Mouse (Mus musculus): ENCODE measurements around the gene Lrrc8c. TPM values are rescaled to one million over a fixed set of nuclear protein-coding genes. Genes with fewer than 3 reads are reported as not detected.
"Not testable (repeated sequence)": the region's sequence is repeated elsewhere in the genome, so short reads cannot be mapped to it uniquely, and the experiment has no call there.

Lrrc8c gene
- polyA plus RNA-seq, 1 experiment from 2014 or later = 21.4 TPM

GRCm38 (mm10) chr5:105632066-105632465 lies 112.9 kb downstream of the Lrrc8c start:
- Histone ChIP-seq H3K4me3 (ENCODE audit: low read depth, low read length) (no peak overlapping the region), H3K4me1 (ENCODE audit: control insufficient read depth, insufficient read depth, low read length) (no peaks in the 10 kb centered on the region), H3K4me2 (replicated peaks; ENCODE audit: low read depth, low read length) (no peak overlapping the region), H3K27me3 (ENCODE audit: control insufficient read depth, insufficient read depth, low read length) (no peaks in the 10 kb centered on the region), H3K9me3 (ENCODE audit: control insufficient read depth, low read depth, low read length) (no peaks in the 10 kb centered on the region), H3K27ac (ENCODE audit: low read length) (no peak overlapping the region), H3K36me3 (ENCODE audit: control insufficient read depth, insufficient read depth, low read length) (no peaks in the 10 kb centered on the region), H3K9ac (replicated peaks; ENCODE audit: low read depth, low read length) (no peak overlapping the region)
- WGBS = 87% methylated on average over 10 of the region's 10 CpGs
- ATAC-seq (ENCODE audit: insufficient number of reproducible peaks, insufficient read depth, low FRiP score, low read depth) = no peak

- WGBS = 87% methylated on average over 6 of the region's 6 CpGs
- no peak for ATAC-seq (ENCODE audit: insufficient number of reproducible peaks, insufficient read depth, low FRiP score, low read depth)
- H3K9me3 ChIP-seq (ENCODE audit: control insufficient read depth, low read depth, low read length) = no peaks in the 10 kb centered on the region
Observed at GRCm38 (mm10) chr5:105635576-105635975, 116.4 kb downstream of the Lrrc8c start.

GRCm38 (mm10) chr5:105636484-105637191 lies 117.5 kb downstream of the Lrrc8c start:
- no peak overlapping the region for H3K27ac ChIP-seq (ENCODE audit: low read length)
- H3K4me2 ChIP-seq (replicated peaks; ENCODE audit: low read depth, low read length) = no peak overlapping the region
- ATAC-seq (ENCODE audit: insufficient number of reproducible peaks, insufficient read depth, low FRiP score, low read depth) = no peak
- WGBS = 74% methylated on average over 11 of the region's 11 CpGs
- no peak overlapping the region for H3K4me3 ChIP-seq (ENCODE audit: low read depth, low read length)
- H3K36me3 ChIP-seq (ENCODE audit: control insufficient read depth, insufficient read depth, low read length) = no peaks in the 10 kb centered on the region
- H3K9ac ChIP-seq (replicated peaks; ENCODE audit: low read depth, low read length) = no peak overlapping the region
- H3K4me1 ChIP-seq (ENCODE audit: control insufficient read depth, insufficient read depth, low read length) = no peaks in the 10 kb centered on the region
- no peaks in the 10 kb centered on the region for H3K9me3 ChIP-seq (ENCODE audit: control insufficient read depth, low read depth, low read length)
- no peaks in the 10 kb centered on the region for H3K27me3 ChIP-seq (ENCODE audit: control insufficient read depth, insufficient read depth, low read length)

More at GRCm38 (mm10) chr5:105635576-105635975, 116.4 kb downstream of the Lrrc8c start:
- no peak overlapping the region for H3K4me2 ChIP-seq (replicated peaks; ENCODE audit: low read depth, low read length)
- H3K4me1 ChIP-seq (ENCODE audit: control insufficient read depth, insufficient read depth, low read length) = no peaks in the 10 kb centered on the region
- no peak overlapping the region for H3K9ac ChIP-seq (replicated peaks; ENCODE audit: low read depth, low read length)
- no peak overlapping the region for H3K4me3 ChIP-seq (ENCODE audit: low read depth, low read length)
- no peaks in the 10 kb centered on the region for H3K27me3 ChIP-seq (ENCODE audit: control insufficient read depth, insufficient read depth, low read length)
- H3K27ac ChIP-seq (ENCODE audit: low read length) = no peak overlapping the region
- no peaks in the 10 kb centered on the region for H3K36me3 ChIP-seq (ENCODE audit: control insufficient read depth, insufficient read depth, low read length)

- WGBS = 89% methylated on average over 2 of the region's 2 CpGs
- H3K27me3 ChIP-seq (ENCODE audit: control insufficient read depth, insufficient read depth, low read length); H3K4me3 ChIP-seq (ENCODE audit: low read depth, low read length); H3K4me1 ChIP-seq (ENCODE audit: control insufficient read depth, insufficient read depth, low read length); H3K4me2 ChIP-seq (replicated peaks; ENCODE audit: low read depth, low read length); H3K36me3 ChIP-seq (ENCODE audit: control insufficient read depth, insufficient read depth, low read length); H3K9ac ChIP-seq (replicated peaks; ENCODE audit: low read depth, low read length); H3K27ac ChIP-seq (ENCODE audit: low read length); H3K9me3 ChIP-seq (ENCODE audit: control insufficient read depth, low read depth, low read length); ATAC-seq (ENCODE audit: insufficient number of reproducible peaks, insufficient read depth, low FRiP score, low read depth): not testable (repeated sequence)
Observed at GRCm38 (mm10) chr5:105638266-105638665, 119.1 kb downstream of the Lrrc8c start.

GRCm38 (mm10) chr5:105638916-105639315 lies 119.7 kb downstream of the Lrrc8c start:
- Histone ChIP-seq H3K4me2 (replicated peaks; ENCODE audit: low read depth, low read length) (no peak overlapping the region), H3K27ac (ENCODE audit: low read length) (no peak overlapping the region), H3K36me3 (ENCODE audit: control insufficient read depth, insufficient read depth, low read length) (no peaks in the 10 kb centered on the region), H3K27me3 (ENCODE audit: control insufficient read depth, insufficient read depth, low read length) (no peaks in the 10 kb centered on the region), H3K4me3 (ENCODE audit: low read depth, low read length) (no peak overlapping the region), H3K4me1 (ENCODE audit: control insufficient read depth, insufficient read depth, low read length) (no peaks in the 10 kb centered on the region), H3K9me3 (ENCODE audit: control insufficient read depth, low read depth, low read length) (no peaks in the 10 kb centered on the region), H3K9ac (replicated peaks; ENCODE audit: low read depth, low read length) (no peak overlapping the region)
- 90% methylated on average over 6 of the region's 6 CpGs for WGBS
- no peak for ATAC-seq (ENCODE audit: insufficient number of reproducible peaks, insufficient read depth, low FRiP score, low read depth)

GRCm38 (mm10) chr5:105639363-105639762 lies 120.2 kb downstream of the Lrrc8c start:
- H3K4me2 ChIP-seq (replicated peaks; ENCODE audit: low read depth, low read length) = no peak overlapping the region
- H3K9ac ChIP-seq (replicated peaks; ENCODE audit: low read depth, low read length) = no peak overlapping the region
- no peaks in the 10 kb centered on the region for H3K9me3 ChIP-seq (ENCODE audit: control insufficient read depth, low read depth, low read length)
- no peak for ATAC-seq (ENCODE audit: insufficient number of reproducible peaks, insufficient read depth, low FRiP score, low read depth)
- no peak overlapping the region for H3K27ac ChIP-seq (ENCODE audit: low read length)
- WGBS = 95% methylated on average over 11 of the region's 11 CpGs
- H3K4me1 ChIP-seq (ENCODE audit: control insufficient read depth, insufficient read depth, low read length) = no peaks in the 10 kb centered on the region
- H3K36me3 ChIP-seq (ENCODE audit: control insufficient read depth, insufficient read depth, low read length) = no peaks in the 10 kb centered on the region
- H3K4me3 ChIP-seq (ENCODE audit: low read depth, low read length) = no peak overlapping the region
- H3K27me3 ChIP-seq (ENCODE audit: control insufficient read depth, insufficient read depth, low read length) = no peaks in the 10 kb centered on the region

GRCm38 (mm10) chr5:105642517-105642916 lies 123.3 kb downstream of the Lrrc8c start:
- Histone ChIP-seq H3K27ac (ENCODE audit: low read length) (no peak overlapping the region), H3K4me3 (ENCODE audit: low read depth, low read length) (no peak overlapping the region), H3K4me2 (replicated peaks; ENCODE audit: low read depth, low read length) (no peak overlapping the region), H3K27me3 (ENCODE audit: control insufficient read depth, insufficient read depth, low read length) (no peaks in the 10 kb centered on the region), H3K9ac (replicated peaks; ENCODE audit: low read depth, low read length) (no peak overlapping the region), H3K4me1 (ENCODE audit: control insufficient read depth, insufficient read depth, low read length) (no peaks in the 10 kb centered on the region), H3K36me3 (ENCODE audit: control insufficient read depth, insufficient read depth, low read length) (no peaks in the 10 kb centered on the region), H3K9me3 (ENCODE audit: control insufficient read depth, low read depth, low read length) (no peaks in the 10 kb centered on the region)
- WGBS = 82% methylated on average over 5 of the region's 5 CpGs
- ATAC-seq (ENCODE audit: insufficient number of reproducible peaks, insufficient read depth, low FRiP score, low read depth) = no peak

- Histone ChIP-seq H3K27me3 (ENCODE audit: control insufficient read depth, insufficient read depth, low read length) (no peaks in the 10 kb centered on the region), H3K4me1 (ENCODE audit: control insufficient read depth, insufficient read depth, low read length) (no peaks in the 10 kb centered on the region), H3K36me3 (ENCODE audit: control insufficient read depth, insufficient read depth, low read length) (no peaks in the 10 kb centered on the region), H3K4me3 (ENCODE audit: low read depth, low read length) (no peak overlapping the region), H3K4me2 (replicated peaks; ENCODE audit: low read depth, low read length) (no peak overlapping the region), H3K9me3 (ENCODE audit: control insufficient read depth, low read depth, low read length) (no peaks in the 10 kb centered on the region), H3K9ac (replicated peaks; ENCODE audit: low read depth, low read length) (no peak overlapping the region), H3K27ac (ENCODE audit: low read length) (no peak overlapping the region)
- ATAC-seq (ENCODE audit: insufficient number of reproducible peaks, insufficient read depth, low FRiP score, low read depth) = no peak
- 82% methylated on average over 8 of the region's 8 CpGs for WGBS
Observed at GRCm38 (mm10) chr5:105643276-105643675, 124.1 kb downstream of the Lrrc8c start.

GRCm38 (mm10) chr5:105644195-105644594 lies 125.0 kb downstream of the Lrrc8c start:
- 92% methylated on average over 6 of the region's 6 CpGs for WGBS
- H3K36me3 ChIP-seq (ENCODE audit: control insufficient read depth, insufficient read depth, low read length) = no peaks in the 10 kb centered on the region
- no peak overlapping the region for H3K4me3 ChIP-seq (ENCODE audit: low read depth, low read length)
- no peaks in the 10 kb centered on the region for H3K27me3 ChIP-seq (ENCODE audit: control insufficient read depth, insufficient read depth, low read length)
- H3K4me2 ChIP-seq (replicated peaks; ENCODE audit: low read depth, low read length) = no peak overlapping the region
- no peak overlapping the region for H3K27ac ChIP-seq (ENCODE audit: low read length)
- no peaks in the 10 kb centered on the region for H3K4me1 ChIP-seq (ENCODE audit: control insufficient read depth, insufficient read depth, low read length)
- no peaks in the 10 kb centered on the region for H3K9me3 ChIP-seq (ENCODE audit: control insufficient read depth, low read depth, low read length)
- no peak for ATAC-seq (ENCODE audit: insufficient number of reproducible peaks, insufficient read depth, low FRiP score, low read depth)
- H3K9ac ChIP-seq (replicated peaks; ENCODE audit: low read depth, low read length) = no peak overlapping the region
